Mouse (Mus musculus): Measurements from ENCODE around the gene Cryzl1. TPM values are rescaled to one million over a fixed set of nuclear protein-coding genes. Genes with fewer than 3 reads are reported as not detected.

Gene Cryzl1
- polyA plus RNA-seq, 1 experiment from 2014 or later, result 27.0 TPM

- DNase-seq (ENCODE audit: low spot score), result peak; percentile 96
Measured at GRCm38 (mm10) chr16:91688619-91689334, 40.0 kb downstream of the Cryzl1 start, which contains the start of gene Donson. Gene Donson, minus strand, starts transcription at chr16:91688770.

GRCm38 (mm10) chr16:91688023-91688618 lies 40.7 kb downstream of the Cryzl1 start:
- no peak for DNase-seq (ENCODE audit: low spot score)

GRCm38 (mm10) chr16:91686369-91686768 lies 42.4 kb downstream of the Cryzl1 start:
- no peak for DNase-seq (ENCODE audit: low spot score)

- peak; percentile 66 for DNase-seq (ENCODE audit: low spot score)
Measured at GRCm38 (mm10) chr16:91685526-91685925, 43.2 kb downstream of the Cryzl1 start.

GRCm38 (mm10) chr16:91680656-91681055 lies 48.1 kb downstream of the Cryzl1 start:
- no peak for DNase-seq (ENCODE audit: low spot score)

GRCm38 (mm10) chr16:91678147-91678911 lies 50.4 kb downstream of the Cryzl1 start:
- DNase-seq (ENCODE audit: low spot score), result no peak

GRCm38 (mm10) chr16:91674500-91674899 lies 54.3 kb downstream of the Cryzl1 start:
- no peak for DNase-seq (ENCODE audit: low spot score)

- DNase-seq (ENCODE audit: low spot score), result no peak
Measured at GRCm38 (mm10) chr16:91663795-91664194, 65.0 kb downstream of the Cryzl1 start.

- DNase-seq (ENCODE audit: low spot score), result no peak
Measured at GRCm38 (mm10) chr16:91662336-91662735, 66.4 kb downstream of the Cryzl1 start.

GRCm38 (mm10) chr16:91661397-91661796 lies 67.4 kb downstream of the Cryzl1 start:
- DNase-seq (ENCODE audit: low spot score), result no peak

- no peak for DNase-seq (ENCODE audit: low spot score)
Measured at GRCm38 (mm10) chr16:91659798-91660197, 69.0 kb downstream of the Cryzl1 start.

GRCm38 (mm10) chr16:91658471-91658870 lies 70.3 kb downstream of the Cryzl1 start:
- DNase-seq (ENCODE audit: low spot score), result no peak

GRCm38 (mm10) chr16:91657285-91657684 lies 71.5 kb downstream of the Cryzl1 start:
- DNase-seq (ENCODE audit: low spot score), result no peak

GRCm38 (mm10) chr16:91655285-91655684 lies 73.5 kb downstream of the Cryzl1 start:
- DNase-seq (ENCODE audit: low spot score), result no peak

GRCm38 (mm10) chr16:91652191-91652590 lies 76.6 kb downstream of the Cryzl1 start:
- DNase-seq (ENCODE audit: low spot score), result no peak

- no peak for DNase-seq (ENCODE audit: low spot score)
Measured at GRCm38 (mm10) chr16:91649781-91650180, 79.0 kb downstream of the Cryzl1 start.

- no peak for DNase-seq (ENCODE audit: low spot score)
Measured at GRCm38 (mm10) chr16:91649246-91649645, 79.5 kb downstream of the Cryzl1 start.

- DNase-seq (ENCODE audit: low spot score), result no peak
Measured at GRCm38 (mm10) chr16:91648220-91648550, 80.6 kb downstream of the Cryzl1 start.

GRCm38 (mm10) chr16:91647461-91648219 lies 81.1 kb downstream of the Cryzl1 start, which contains the start of gene Son:
Gene Son, plus strand, starts transcription at chr16:91647506.
- peak; percentile 98 for DNase-seq (ENCODE audit: low spot score)

- DNase-seq (ENCODE audit: low spot score), result peak; percentile 93
Measured at GRCm38 (mm10) chr16:91646681-91647419, 81.9 kb downstream of the Cryzl1 start, which contains the start of gene Gart. Gene Gart, minus strand, starts transcription at chr16:91646952.
